Mouse (Mus musculus) E14TG2a.4 (cell line): Measurements from ENCODE around the gene Scd2.
A peak's percentile ranks its signal among the peaks of the same experiment; 100 is the strongest.

ENCODE experiments used
- H3K27me3 ChIP-seq: 2 replicates; pipeline ENCODE4 v1.6.1; 2014; ENCODE audit warnings: low read length, control low read depth; ENCODE audit not compliant: insufficient read depth
- H3K36me3 ChIP-seq: 2 replicates; pipeline ENCODE4 v1.6.1; 2014; ENCODE audit warnings: low read length, control low read depth; ENCODE audit not compliant: insufficient read depth
- H3K4me1 ChIP-seq: replicated peaks from 2 replicates; pipeline ENCODE4 v1.6.1; 2014; ENCODE audit warnings: low read depth, low read length, control low read depth
- H3K4me3 ChIP-seq: replicated peaks from 2 replicates; pipeline ENCODE4 v1.5.1; 2014; ENCODE audit warnings: mild to moderate bottlenecking, low read length
- H3K9me3 ChIP-seq: 2 replicates; pipeline ENCODE4 v1.6.1; 2014; ENCODE audit warnings: low read length, control low read depth
- CTCF ChIP-seq: conservative IDR thresholded peaks from 2 replicates; pipeline ENCODE4 v1.5.1; 2014; ENCODE audit warnings: low read length
- NANOG ChIP-seq: IDR thresholded peaks from 2 replicates; pipeline ENCODE4 v1.6.1; 2014; ENCODE audit warnings: borderline replicate concordance, low read length, mixed read lengths
- POU5F1 ChIP-seq: IDR thresholded peaks from 2 replicates; pipeline ENCODE4 v1.6.1; 2014; ENCODE audit warnings: low read length, borderline replicate concordance

Gene Scd2

DNA sequence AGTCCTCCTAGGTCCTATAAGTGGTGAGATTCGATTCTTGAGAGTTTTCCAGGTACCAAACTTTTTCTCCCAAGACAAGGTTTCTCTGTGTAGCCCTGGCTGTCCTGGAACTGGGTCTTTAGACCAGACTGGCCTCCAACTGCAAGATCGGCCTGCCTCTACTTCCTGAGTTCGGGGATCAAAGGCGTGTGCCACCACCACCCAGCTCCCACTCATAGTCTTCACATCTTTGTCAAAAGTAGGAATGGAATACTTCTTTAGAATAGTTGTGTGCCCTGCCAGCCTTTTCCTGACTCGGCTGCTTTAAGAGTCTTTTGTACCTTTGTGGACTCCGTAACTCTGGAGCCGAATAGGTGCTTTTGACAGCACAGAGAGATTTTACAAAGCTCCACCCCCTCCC is 2.7 kb downstream of the Scd2 start:
- no peaks in the 10 kb centered on the region for H3K9me3 ChIP-seq
- H3K4me1 ChIP-seq = peaks cover 82% of the 10 kb centered on the region
- no peaks in the 10 kb centered on the region for H3K27me3 ChIP-seq
- H3K36me3 ChIP-seq = peaks cover 65% of the 10 kb centered on the region
- peak overlapping the region; percentile 98 for H3K4me3 ChIP-seq
- no peak for TF ChIP-seq CTCF
- TF ChIP-seq POU5F1 = no peak
- no peak for TF ChIP-seq NANOG

DNA sequence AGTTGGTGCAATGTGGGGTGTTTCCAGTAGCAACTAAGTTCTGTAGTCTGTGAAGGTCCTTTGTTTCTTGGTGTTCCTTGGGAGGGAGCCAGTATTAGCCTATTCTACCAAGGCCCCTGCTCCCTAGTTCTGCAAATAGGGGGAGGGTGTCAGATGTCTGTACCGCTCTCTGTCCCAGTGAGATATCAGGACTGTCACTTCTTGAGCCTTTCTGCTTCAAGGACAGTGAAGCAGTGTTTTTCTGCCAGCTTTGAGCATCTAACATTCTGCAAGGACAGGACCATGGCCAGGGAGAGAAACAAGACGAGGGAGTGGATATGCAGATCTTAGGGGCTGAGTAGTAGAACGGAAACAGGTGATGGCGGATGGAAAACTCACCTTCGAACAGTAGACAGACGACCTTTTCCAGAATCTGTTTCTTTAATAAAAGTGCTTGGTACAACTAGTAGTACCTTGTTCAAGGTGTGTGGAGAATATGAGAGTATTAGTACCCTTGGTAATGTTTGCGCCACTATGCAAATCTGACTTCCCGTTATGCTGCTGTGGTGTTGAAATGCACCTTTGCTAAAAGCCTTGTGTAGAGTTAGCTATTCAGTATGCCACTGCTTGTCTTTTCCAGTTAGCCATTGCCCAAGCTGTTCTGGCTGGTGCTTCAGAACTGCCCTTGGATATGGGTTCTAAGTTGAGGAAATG is 3.7 kb downstream of the Scd2 start:
- Histone ChIP-seq H3K36me3 (peaks cover 76% of the 10 kb centered on the region), H3K4me3 (peak overlapping the region; percentile 98), H3K27me3 (no peaks in the 10 kb centered on the region), H3K9me3 (no peaks in the 10 kb centered on the region), H3K4me1 (peaks cover 81% of the 10 kb centered on the region)
- no peak for TF ChIP-seq CTCF
- no peak for TF ChIP-seq POU5F1
- no peak for TF ChIP-seq NANOG

DNA sequence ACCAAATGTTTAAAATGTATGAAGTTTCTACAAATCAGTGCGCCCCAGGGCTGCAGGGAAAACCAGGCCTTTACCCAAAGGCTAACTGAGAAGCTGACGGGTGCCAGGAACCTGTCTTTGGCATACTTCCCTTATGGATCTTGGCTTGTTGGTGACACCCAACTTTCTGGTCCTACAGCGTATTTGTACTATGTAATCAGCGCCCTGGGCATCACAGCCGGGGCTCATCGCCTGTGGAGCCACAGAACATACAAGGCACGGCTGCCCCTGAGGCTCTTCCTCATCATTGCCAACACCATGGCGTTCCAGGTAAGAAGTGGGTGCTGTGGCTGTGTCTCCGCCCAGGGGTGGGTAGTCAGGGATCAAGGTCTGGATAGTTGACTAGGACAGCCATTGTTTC is 4.4 kb downstream of the Scd2 start:
- Histone ChIP-seq H3K4me1 (peaks cover 80% of the 10 kb centered on the region), H3K4me3 (peak overlapping the region; percentile 98)
- no peak for TF ChIP-seq CTCF
- TF ChIP-seq POU5F1 = no peak
- no peak for TF ChIP-seq NANOG

DNA sequence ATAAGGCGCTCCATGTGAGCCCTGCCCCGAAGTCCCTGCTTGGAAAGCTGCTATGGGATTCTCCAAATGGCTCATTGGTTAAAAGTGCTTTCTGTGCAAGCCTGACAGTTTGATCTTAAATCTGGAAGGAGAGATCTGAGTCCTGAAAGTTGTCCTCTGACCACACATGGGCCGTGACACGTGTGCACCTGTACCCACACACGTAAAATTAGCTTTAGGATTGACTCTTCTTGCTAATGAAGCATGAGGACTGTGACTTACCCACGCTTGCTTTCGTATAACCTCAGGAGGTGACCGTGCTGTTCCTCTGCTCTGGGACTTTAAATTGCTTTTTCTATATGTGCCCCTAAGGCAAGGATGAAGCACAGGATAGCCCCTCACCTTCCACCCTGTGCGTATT is 5.6 kb downstream of the Scd2 start:
- Histone ChIP-seq H3K36me3 (peaks cover 94% of the 10 kb centered on the region), H3K4me1 (peaks cover 85% of the 10 kb centered on the region), H3K9me3 (no peaks in the 10 kb centered on the region), H3K27me3 (no peaks in the 10 kb centered on the region), H3K4me3 (peak overlapping the region; percentile 98; the same call in 1 of the 2 replicates)
- TF ChIP-seq NANOG (no peak), POU5F1 (no peak), CTCF (no peak)

More for the DNA sequence above, 4.4 kb downstream of the Scd2 start:
- H3K27me3 ChIP-seq = no peaks in the 10 kb centered on the region
- H3K9me3 ChIP-seq = no peaks in the 10 kb centered on the region
- H3K36me3 ChIP-seq = peaks cover 82% of the 10 kb centered on the region

- 0 out of 2 replicates have a peak overlapping the region, but pooled peaks have one; percentile 14 for H3K4me3 ChIP-seq
- H3K27me3 ChIP-seq = no peaks in the 10 kb centered on the region
- no peak for TF ChIP-seq CTCF
- peaks cover 91% of the 10 kb centered on the region for H3K4me1 ChIP-seq
- peaks cover 100% of the 10 kb centered on the region for H3K36me3 ChIP-seq
- no peaks in the 10 kb centered on the region for H3K9me3 ChIP-seq
These were observed 6.4 kb downstream of the Scd2 start for GRCm38 (mm10) chr19:44299902-44300301.

- Histone ChIP-seq H3K27me3 (no peaks in the 10 kb centered on the region), H3K4me3 (no peak overlapping the region), H3K4me1 (peaks cover 89% of the 10 kb centered on the region), H3K36me3 (peaks cover 100% of the 10 kb centered on the region), H3K9me3 (no peaks in the 10 kb centered on the region)
- TF ChIP-seq CTCF = no peak
- TF ChIP-seq NANOG = no peak
- TF ChIP-seq POU5F1 = no peak
These were observed 7.0 kb downstream of the Scd2 start for GRCm38 (mm10) chr19:44300520-44300919.

DNA sequence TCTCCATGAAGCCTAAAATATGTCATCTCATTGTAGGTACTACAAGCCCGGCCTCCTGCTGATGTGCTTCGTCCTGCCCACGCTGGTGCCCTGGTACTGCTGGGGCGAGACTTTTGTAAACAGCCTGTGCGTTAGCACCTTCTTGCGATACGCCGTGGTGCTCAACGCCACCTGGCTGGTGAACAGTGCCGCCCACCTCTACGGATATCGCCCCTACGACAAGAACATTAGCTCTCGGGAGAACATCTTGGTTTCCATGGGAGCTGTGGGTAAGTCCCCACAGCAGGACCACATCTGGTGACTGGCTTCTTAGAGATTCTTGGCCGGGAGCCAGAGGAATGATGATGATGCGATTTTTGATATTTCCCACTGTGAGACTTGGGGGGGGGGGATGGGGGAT is 7.7 kb downstream of the Scd2 start:
- Histone ChIP-seq H3K4me3 (no peak overlapping the region), H3K27me3 (no peaks in the 10 kb centered on the region), H3K36me3 (peaks cover 100% of the 10 kb centered on the region), H3K4me1 (peaks cover 82% of the 10 kb centered on the region), H3K9me3 (no peaks in the 10 kb centered on the region)
- no peak for TF ChIP-seq CTCF
- no peak for TF ChIP-seq NANOG
- TF ChIP-seq POU5F1 = no peak

GRCm38 (mm10) chr19:44301671-44302305 is 8.3 kb downstream of the Scd2 start:
- Histone ChIP-seq H3K27me3 (no peaks in the 10 kb centered on the region), H3K4me1 (peaks cover 76% of the 10 kb centered on the region), H3K36me3 (peaks cover 100% of the 10 kb centered on the region), H3K9me3 (no peaks in the 10 kb centered on the region), H3K4me3 (no peak overlapping the region)
- TF ChIP-seq NANOG = no peak
- no peak for TF ChIP-seq POU5F1
- TF ChIP-seq CTCF = no peak

GRCm38 (mm10) chr19:44302901-44303300 is 9.4 kb downstream of the Scd2 start:
- Histone ChIP-seq H3K4me1 (peaks cover 72% of the 10 kb centered on the region), H3K36me3 (peaks cover 100% of the 10 kb centered on the region), H3K4me3 (no peak overlapping the region), H3K27me3 (no peaks in the 10 kb centered on the region), H3K9me3 (no peaks in the 10 kb centered on the region)
- TF ChIP-seq NANOG (no peak), POU5F1 (no peak), CTCF (no peak)
